Mouse (Mus musculus): ENCODE measurements around the gene Hand2. TPM values are rescaled to one million over a fixed set of nuclear protein-coding genes. Genes with fewer than 3 reads are reported as not detected.

Gene Hand2
- polyA plus RNA-seq, 1 experiment from 2014 or later: 17.4 TPM

- H3K36me3 ChIP-seq (ENCODE audit: control insufficient read depth, insufficient read depth, low read length): peaks cover 35% of the 10 kb centered on the region
- peak overlapping the region; percentile 73 to 90 for H3K4me3 ChIP-seq (ENCODE audit: control insufficient read depth in 1 of 2, insufficient read depth in 1 of 2, low read depth in 1 of 2, low read length in 2 of 2)
- 2% methylated on average over 21 of the region's 21 CpGs for WGBS
- peak overlapping the region; percentile 98 to 99 for H3K27ac ChIP-seq (replicated peaks in 1 of 2; ENCODE audit: control insufficient read depth in 1 of 2, insufficient read depth in 1 of 2, low read depth in 2 of 2, low read length in 2 of 2)
- peak overlapping the region; percentile 100 for H3K9ac ChIP-seq (ENCODE audit: low read length)
- H3K9me3 ChIP-seq (ENCODE audit: control insufficient read depth, low read length): no peaks in the 10 kb centered on the region
- H3K27me3 ChIP-seq (ENCODE audit: control insufficient read depth, insufficient read depth, low read length): no peaks in the 10 kb centered on the region
- peaks cover 15 to 27% of the 10 kb centered on the region in 2 experiments for H3K4me1 ChIP-seq (ENCODE audit: control insufficient read depth in 2 of 2, insufficient read depth in 2 of 2, low read length in 2 of 2)
- ATAC-seq (ENCODE audit: insufficient number of reproducible peaks, insufficient read depth, low FRiP score, low read depth): no peak
- peak overlapping the region; percentile 80 for H3K4me2 ChIP-seq (ENCODE audit: low read length)
These were observed 4.5 kb downstream of the Hand2 start for GRCm38 (mm10) chr8:57325111-57325891.

GRCm38 (mm10) chr8:57326091-57327065 is 5.6 kb downstream of the Hand2 start:
- peaks cover 35% of the 10 kb centered on the region for H3K36me3 ChIP-seq (ENCODE audit: control insufficient read depth, insufficient read depth, low read length)
- peak overlapping the region; percentile 98 to 99 for H3K27ac ChIP-seq (replicated peaks in 1 of 2; ENCODE audit: control insufficient read depth in 1 of 2, insufficient read depth in 1 of 2, low read depth in 2 of 2, low read length in 2 of 2)
- WGBS: 7% methylated on average over 27 of the region's 27 CpGs
- H3K4me2 ChIP-seq (ENCODE audit: low read length): peak overlapping the region; percentile 80
- H3K4me3 ChIP-seq (ENCODE audit: control insufficient read depth in 1 of 2, insufficient read depth in 1 of 2, low read depth in 1 of 2, low read length in 2 of 2): peak overlapping the region; percentile 73 to 90
- H3K9me3 ChIP-seq (ENCODE audit: control insufficient read depth, low read length): no peaks in the 10 kb centered on the region
- H3K4me1 ChIP-seq (ENCODE audit: control insufficient read depth in 2 of 2, insufficient read depth in 2 of 2, low read length in 2 of 2): peaks cover 15 to 31% of the 10 kb centered on the region in 2 experiments
- no peaks in the 10 kb centered on the region for H3K27me3 ChIP-seq (ENCODE audit: control insufficient read depth, insufficient read depth, low read length)
- H3K9ac ChIP-seq (ENCODE audit: low read length): peak overlapping the region; percentile 100
- ATAC-seq (ENCODE audit: insufficient number of reproducible peaks, insufficient read depth, low FRiP score, low read depth): no peak

- Histone ChIP-seq H3K36me3 (ENCODE audit: control insufficient read depth, insufficient read depth, low read length) (peaks cover 35% of the 10 kb centered on the region), H3K9ac (ENCODE audit: low read length) (peak overlapping the region; percentile 100), H3K4me3 (ENCODE audit: control insufficient read depth in 1 of 2, insufficient read depth in 1 of 2, low read depth in 1 of 2, low read length in 2 of 2) (peak overlapping the region; percentile 73 to 90), H3K27ac (replicated peaks in 1 of 2; ENCODE audit: control insufficient read depth in 1 of 2, insufficient read depth in 1 of 2, low read depth in 2 of 2, low read length in 2 of 2) (peak overlapping the region; percentile 98 to 99), H3K27me3 (ENCODE audit: control insufficient read depth, insufficient read depth, low read length) (no peaks in the 10 kb centered on the region), H3K4me2 (ENCODE audit: low read length) (peak overlapping the region; percentile 80), H3K9me3 (ENCODE audit: control insufficient read depth, low read length) (no peaks in the 10 kb centered on the region), H3K4me1 (ENCODE audit: control insufficient read depth in 2 of 2, insufficient read depth in 2 of 2, low read length in 2 of 2) (peaks cover 15 to 31% of the 10 kb centered on the region in 2 experiments)
- WGBS: 4% methylated on average over 29 of the region's 29 CpGs
- no peak for ATAC-seq (ENCODE audit: insufficient number of reproducible peaks, insufficient read depth, low FRiP score, low read depth)
These were observed 6.7 kb downstream of the Hand2 start for GRCm38 (mm10) chr8:57327281-57328160.

- Histone ChIP-seq H3K27me3 (ENCODE audit: control insufficient read depth, insufficient read depth, low read length) (no peaks in the 10 kb centered on the region), H3K27ac (replicated peaks in 1 of 2; ENCODE audit: control insufficient read depth in 1 of 2, insufficient read depth in 1 of 2, low read depth in 2 of 2, low read length in 2 of 2) (peak overlapping the region; percentile 98 to 99), H3K4me3 (ENCODE audit: control insufficient read depth in 1 of 2, insufficient read depth in 1 of 2, low read depth in 1 of 2, low read length in 2 of 2) (peak overlapping the region; percentile 73 to 90), H3K9me3 (ENCODE audit: control insufficient read depth, low read length) (no peaks in the 10 kb centered on the region), H3K4me1 (ENCODE audit: control insufficient read depth in 2 of 2, insufficient read depth in 2 of 2, low read length in 2 of 2) (peaks cover 15 to 31% of the 10 kb centered on the region in 2 experiments), H3K9ac (ENCODE audit: low read length) (peak overlapping the region; percentile 100), H3K36me3 (ENCODE audit: control insufficient read depth, insufficient read depth, low read length) (peaks cover 32% of the 10 kb centered on the region), H3K4me2 (ENCODE audit: low read length) (peak overlapping the region; percentile 80)
- WGBS: under 1% methylated on average over 42 of the region's 42 CpGs
- ATAC-seq (ENCODE audit: insufficient number of reproducible peaks, insufficient read depth, low FRiP score, low read depth): peak; percentile 82
These were observed 7.6 kb downstream of the Hand2 start for GRCm38 (mm10) chr8:57328161-57328920.

- H3K9me3 ChIP-seq (ENCODE audit: control insufficient read depth, low read length): no peaks in the 10 kb centered on the region
- peak overlapping the region; percentile 98 to 99 for H3K27ac ChIP-seq (replicated peaks in 1 of 2; ENCODE audit: control insufficient read depth in 1 of 2, insufficient read depth in 1 of 2, low read depth in 2 of 2, low read length in 2 of 2)
- 2% methylated on average over 19 of the region's 19 CpGs for WGBS
- H3K4me3 ChIP-seq (ENCODE audit: control insufficient read depth in 1 of 2, insufficient read depth in 1 of 2, low read depth in 1 of 2, low read length in 2 of 2): peak overlapping the region; percentile 73 to 90
- peak; percentile 82 for ATAC-seq (ENCODE audit: insufficient number of reproducible peaks, insufficient read depth, low FRiP score, low read depth)
- peak overlapping the region; percentile 80 for H3K4me2 ChIP-seq (ENCODE audit: low read length)
- H3K27me3 ChIP-seq (ENCODE audit: control insufficient read depth, insufficient read depth, low read length): no peaks in the 10 kb centered on the region
- peak overlapping the region; percentile 100 for H3K9ac ChIP-seq (ENCODE audit: low read length)
- H3K4me1 ChIP-seq (ENCODE audit: control insufficient read depth in 2 of 2, insufficient read depth in 2 of 2, low read length in 2 of 2): peaks cover 15 to 31% of the 10 kb centered on the region in 2 experiments
- H3K36me3 ChIP-seq (ENCODE audit: control insufficient read depth, insufficient read depth, low read length): peaks cover 26% of the 10 kb centered on the region
These were observed 8.2 kb downstream of the Hand2 start for GRCm38 (mm10) chr8:57328931-57329341.

DNA sequence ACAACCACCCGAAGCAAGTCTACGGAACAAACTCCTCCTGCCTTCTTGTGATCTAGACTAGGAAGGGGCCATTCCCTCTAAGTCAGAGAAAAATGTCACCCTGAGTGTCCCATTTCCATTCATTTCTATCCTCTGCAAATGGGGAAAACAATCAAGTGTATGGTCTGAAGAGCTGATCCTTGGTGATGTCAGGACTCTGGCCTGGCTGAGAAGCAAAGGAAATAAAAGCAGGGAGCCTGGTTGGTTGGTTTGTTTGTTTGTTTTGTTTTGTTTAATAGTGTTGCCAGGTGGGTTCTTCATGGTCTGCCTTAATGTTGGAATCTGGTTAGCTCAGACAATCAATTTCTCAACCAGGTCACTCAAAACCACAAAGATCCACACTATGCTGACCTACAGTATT is 9.3 kb downstream of the Hand2 start:
- peak overlapping the region; percentile 80 for H3K4me2 ChIP-seq (ENCODE audit: low read length)
- WGBS: 53% methylated on average over 2 of the region's 2 CpGs
- H3K27me3 ChIP-seq (ENCODE audit: control insufficient read depth, insufficient read depth, low read length): no peaks in the 10 kb centered on the region
- peaks cover 18% of the 10 kb centered on the region for H3K36me3 ChIP-seq (ENCODE audit: control insufficient read depth, insufficient read depth, low read length)
- ATAC-seq (ENCODE audit: insufficient number of reproducible peaks, insufficient read depth, low FRiP score, low read depth): no peak
- 0 out of 4 replicates have a peak overlapping the region, but pooled peaks of 1 of the 2 experiments have one; percentile 2 for H3K4me3 ChIP-seq (ENCODE audit: control insufficient read depth in 1 of 2, insufficient read depth in 1 of 2, low read depth in 1 of 2, low read length in 2 of 2)
- H3K27ac ChIP-seq (replicated peaks in 1 of 2; ENCODE audit: control insufficient read depth in 1 of 2, insufficient read depth in 1 of 2, low read depth in 2 of 2, low read length in 2 of 2): peak overlapping the region in 1 of 2 experiments; percentile 99; a peak in 2 of 4 replicates
- no peaks in the 10 kb centered on the region for H3K9me3 ChIP-seq (ENCODE audit: control insufficient read depth, low read length)
- H3K9ac ChIP-seq (ENCODE audit: low read length): peak overlapping the region; percentile 100; the same call in 1 of the 2 replicates
- peaks cover 15 to 31% of the 10 kb centered on the region in 2 experiments for H3K4me1 ChIP-seq (ENCODE audit: control insufficient read depth in 2 of 2, insufficient read depth in 2 of 2, low read length in 2 of 2)

All from heart, embryonic 14.5 days (tissue).